Mouse (Mus musculus) megakaryocyte-erythroid progenitor cell, adult 5-6 weeks (primary cell): Measurements from ENCODE around the gene Mto1. TPM values are rescaled to one million over a fixed set of nuclear protein-coding genes. Genes with fewer than 3 reads are reported as not detected.

Experiments used
- total RNA-seq, 2 experiments: library from RNA; stranded (forward) in 1 of 2; stranded (reverse) in 1 of 2; fragments of 200-1000, 215-1000 nt in 1 of 2; fragments of >200 nt in 1 of 2; fragmentation: Nextera tagmentation in 1 of 2; gene quantifications; 2 replicates each; pipeline ENCODE4 v1.2.3; 2014 to 2017

The Mto1 gene
- total RNA-seq, 2 experiments from 2014 or later, result 38.8 to 45.1 TPM

Other genes starting within 250 kb of the Mto1 start
- gene Gsta1, start 217.6 kb upstream of the Mto1 start, total RNA-seq (2014; fragmentation: Nextera tagmentation), result not detected in 2 replicates
- not detected in 2 replicates for gene Gsta1, start 217.6 kb upstream of the Mto1 start, total RNA-seq (2017)
- gene Gm3776, start 191.1 kb upstream of the Mto1 start, total RNA-seq (2014; fragmentation: Nextera tagmentation), result not detected in 2 replicates
- not detected in 2 replicates for gene Gm3776, start 191.1 kb upstream of the Mto1 start, total RNA-seq (2017)
- gene Gm10639, start 158.3 kb upstream of the Mto1 start, total RNA-seq (2014; fragmentation: Nextera tagmentation), result not detected in 2 replicates
- gene Gm10639, start 158.3 kb upstream of the Mto1 start, total RNA-seq (2017), result not detected in 2 replicates
- not detected in 2 replicates for gene Omt2a, start 133.4 kb upstream of the Mto1 start, total RNA-seq (2014; fragmentation: Nextera tagmentation)
- gene Omt2a, start 133.4 kb upstream of the Mto1 start, total RNA-seq (2017), result not detected in 2 replicates
- gene Omt2b, start 120.6 kb upstream of the Mto1 start, total RNA-seq (2014; fragmentation: Nextera tagmentation), result not detected in 2 replicates
- not detected in 2 replicates for gene Omt2b, start 120.6 kb upstream of the Mto1 start, total RNA-seq (2017)
- not detected in 2 replicates for gene Gsta2, start 92.4 kb upstream of the Mto1 start, total RNA-seq (2014; fragmentation: Nextera tagmentation)
- not detected in 2 replicates for gene Gsta2, start 92.4 kb upstream of the Mto1 start, total RNA-seq (2017)
- gene Dppa5a, start 80.0 kb upstream of the Mto1 start, total RNA-seq (2014; fragmentation: Nextera tagmentation), result not detected in 2 replicates
- gene Dppa5a, start 80.0 kb upstream of the Mto1 start, total RNA-seq (2017), result not detected in 2 replicates
- not detected in 2 replicates for gene Ooep, start 69.5 kb upstream of the Mto1 start, total RNA-seq (2014; fragmentation: Nextera tagmentation)
- not detected in 2 replicates for gene Ooep, start 69.5 kb upstream of the Mto1 start, total RNA-seq (2017)
- not detected in 2 replicates for gene Ddx43, start 52.4 kb upstream of the Mto1 start, total RNA-seq (2014; fragmentation: Nextera tagmentation)
- not detected in 2 replicates for gene Ddx43, start 52.4 kb upstream of the Mto1 start, total RNA-seq (2017)
- gene Cgas, start 5.0 kb upstream of the Mto1 start, total RNA-seq (2014; fragmentation: Nextera tagmentation), result 7.4 and 7.5 TPM in 2 replicates
- gene Cgas, start 5.0 kb upstream of the Mto1 start, total RNA-seq (2017), result 6.9 and 8.9 TPM in 2 replicates
- not detected in 2 replicates for gene Gm17324, start 578 bp downstream of the Mto1 start, total RNA-seq (2014; fragmentation: Nextera tagmentation)
- gene Gm17324, start 578 bp downstream of the Mto1 start, total RNA-seq (2017), result 0.65 TPM in 1 of 2 replicates, not detected in the other
- gene Eef1a1, start 40.9 kb downstream of the Mto1 start, total RNA-seq (2014; fragmentation: Nextera tagmentation), result 11,779 and 12,959 TPM in 2 replicates
- gene Eef1a1, start 40.9 kb downstream of the Mto1 start, total RNA-seq (2017), result 14,853 and 18,691 TPM in 2 replicates
- gene Slc17a5, start 139.8 kb downstream of the Mto1 start, total RNA-seq (2014; fragmentation: Nextera tagmentation), result 4.8 and 6.4 TPM in 2 replicates
- 0.94 and 6.0 TPM in 2 replicates for gene Slc17a5, start 139.8 kb downstream of the Mto1 start, total RNA-seq (2017)
- not detected in 2 replicates for gene Cd109, start 167.3 kb downstream of the Mto1 start, total RNA-seq (2014; fragmentation: Nextera tagmentation)
- gene Cd109, start 167.3 kb downstream of the Mto1 start, total RNA-seq (2017), result not detected in 2 replicates